Mouse (Mus musculus): ENCODE measurements at regions not wholly inside any gene's neighbourhood (a gene's known extent, or its start where the extent isn't known, plus 50 kb on each side); places are given as distances from the start of the nearest gene placed in this dataset.

- no peak for TF ChIP-seq CTCF (IDR thresholded peaks at IDR 0.05; ENCODE audit: low read depth)
- TF ChIP-seq EP300 (IDR thresholded peaks at IDR 0.05; ENCODE audit: low read depth), result no peak
Observed at GRCm38 (mm10) chr3:148422720-148423119, 567.6 kb downstream of the Adgrl2 start.

All from heart, postnatal 0 days (tissue).